Comparison of ENCODE assay signal across 14 mouse cellular contexts in the genomic region with DNA sequence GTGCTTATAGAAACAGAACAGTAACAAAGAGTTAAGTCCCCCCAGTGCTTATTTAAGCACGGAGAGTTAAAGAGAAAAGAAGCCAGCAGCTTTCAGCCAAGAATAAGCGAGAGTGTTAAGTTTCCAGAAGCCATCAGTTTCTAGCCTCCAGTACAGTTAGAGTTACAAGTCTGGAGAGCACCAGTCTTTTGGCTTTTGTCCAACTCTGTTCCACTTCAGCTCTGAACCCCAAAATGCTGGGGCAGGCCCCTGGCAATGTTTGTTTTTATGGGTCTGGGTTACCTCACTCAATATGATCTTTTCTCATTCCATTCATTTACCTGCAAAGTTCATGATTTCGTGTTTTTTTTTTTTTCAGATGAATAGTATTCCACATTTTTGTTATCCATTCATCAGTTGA.
"Had no signal": no experiment of that assay in that cellular context is flagged by ENCODE, and none has a peak within 500 bp of the region (broad histone marks: within the 10 kb centered on the region; RNA-seq: fewer than 3 reads in every experiment).

No protein-coding gene starts in this region.

- H3K4me1 ChIP-seq: liver, embryonic 13.5 days; megakaryocyte, embryonic 14.5 days had no signal

- H3K4me3 ChIP-seq: limb, embryonic 12.5 days; liver, embryonic 13.5 days; megakaryocyte, embryonic 14.5 days; midbrain, embryonic 10.5 days; midbrain, embryonic 13.5 days had no signal

- H3K27ac ChIP-seq: limb, embryonic 12.5 days; liver, embryonic 13.5 days; midbrain, embryonic 10.5 days; midbrain, embryonic 13.5 days had no signal

- H3K9me3 ChIP-seq: limb, embryonic 12.5 days; liver, embryonic 13.5 days; megakaryocyte, embryonic 14.5 days; midbrain, embryonic 10.5 days; midbrain, embryonic 13.5 days had no signal

- H3K9ac ChIP-seq: limb, embryonic 12.5 days; liver, embryonic 13.5 days; midbrain, embryonic 13.5 days had no signal

- H3K4me2 ChIP-seq: limb, embryonic 12.5 days; liver, embryonic 13.5 days; midbrain, embryonic 13.5 days had no signal

- ATAC-seq: lung, postnatal 0 days; midbrain, embryonic 13.5 days; midbrain, embryonic 16.5 days had no signal

- DNase-seq: kidney, adult 18-20 months; kidney, adult 9 months; kidney, postnatal 14 days; kidney, postnatal 4 days; liver, embryonic 13.5 days; lung, adult 2 months; thymus, adult 18-20 months; thymus, postnatal 36 days had no signal

- H3K27me3 ChIP-seq: limb, embryonic 12.5 days; liver, embryonic 13.5 days; megakaryocyte, embryonic 14.5 days; midbrain, embryonic 13.5 days had no signal

- H3K36me3 ChIP-seq: limb, embryonic 12.5 days; liver, embryonic 13.5 days; midbrain, embryonic 10.5 days; midbrain, embryonic 13.5 days had no signal
